Mouse (Mus musculus) C2C12 (cell line): ENCODE data around the gene Cacna1c.

Source experiments
- CTCF ChIP-seq: IDR thresholded peaks from one replicate; pipeline ENCODE4 v1.5.1; 2011; ENCODE audit not compliant: control insufficient read depth, insufficient read depth, insufficient read length
- USF1 ChIP-seq: IDR thresholded peaks from one replicate; pipeline ENCODE4 v1.6.1; 2011; ENCODE audit warnings: low read depth, mild to moderate bottlenecking, control low read depth, moderate library complexity

GRCm38 (mm10) chr6:119077231-119077630, 119.0 kb downstream of the Cacna1c start:
- TF ChIP-seq CTCF (no peak), USF1 (no peak)
